Mouse (Mus musculus): ENCODE data around the gene St8sia4.

The St8sia4 gene

GRCm38 (mm10) chr1:95667435-95668252, at the start of gene St8sia4:
Gene St8sia4, minus strand, starts transcription at chr1:95667571.
- peak; percentile 21 to 68 for DNase-seq (ENCODE audit: low spot score in 2 of 2)

- no peak for DNase-seq (ENCODE audit: low spot score in 2 of 2)
Measured at GRCm38 (mm10) chr1:95709181-95709580, 41.8 kb upstream of the St8sia4 start.

GRCm38 (mm10) chr1:95699903-95700302, 32.5 kb upstream of the St8sia4 start:
- DNase-seq (ENCODE audit: low spot score in 2 of 2) = no peak

DNA sequence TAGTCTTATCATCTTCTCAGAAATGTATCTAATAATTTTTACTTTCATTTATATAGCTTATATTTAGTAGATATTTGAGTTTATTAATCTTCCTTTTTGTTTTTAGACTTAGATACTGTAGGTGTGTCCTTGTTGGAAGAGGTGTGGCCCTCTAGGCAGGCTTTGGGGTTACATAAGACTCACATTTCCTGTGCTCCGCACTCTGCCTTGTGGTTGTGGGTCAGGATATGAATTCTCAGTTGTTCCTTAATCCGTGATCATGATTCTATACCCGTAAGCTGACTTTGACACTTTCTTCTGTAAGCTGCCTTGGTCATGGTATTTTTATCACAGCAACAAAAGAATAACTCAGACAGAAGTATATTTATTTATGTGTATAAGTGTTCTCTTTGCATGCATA, 6.7 kb upstream of the St8sia4 start:
- DNase-seq (ENCODE audit: low spot score in 2 of 2) = no peak

DNA sequence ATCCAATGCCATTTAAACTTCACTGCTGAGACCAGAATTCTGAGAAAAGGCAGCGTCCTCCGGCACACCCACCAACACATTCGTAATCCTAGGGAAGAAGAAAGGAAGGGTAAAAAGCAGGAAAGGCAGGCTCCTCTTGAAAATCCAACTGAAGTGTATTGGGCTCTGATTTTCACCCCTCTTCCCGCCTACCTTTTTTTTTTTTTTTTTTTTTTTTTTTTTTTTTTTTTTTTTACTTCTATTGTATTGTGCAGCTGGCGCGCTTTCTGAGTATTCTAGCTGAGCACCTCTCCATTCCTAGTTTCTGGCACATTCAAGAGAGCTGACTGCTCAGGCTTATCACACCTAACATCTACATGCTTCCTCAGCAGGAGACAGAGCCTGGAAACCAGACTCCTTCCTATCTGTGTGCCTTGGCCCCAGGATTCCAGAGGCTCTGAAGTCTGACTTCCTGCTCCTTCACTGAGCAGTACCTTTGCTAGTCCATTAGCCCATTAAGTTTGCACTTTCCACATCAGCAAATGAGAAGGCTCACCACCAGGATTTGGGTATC, 958 bp upstream of the St8sia4 start:
- no peak for DNase-seq (ENCODE audit: low spot score in 2 of 2)

GRCm38 (mm10) chr1:95666541-95667320, 640 bp downstream of the St8sia4 start:
- DNase-seq (ENCODE audit: low spot score in 2 of 2) = no peak

DNA sequence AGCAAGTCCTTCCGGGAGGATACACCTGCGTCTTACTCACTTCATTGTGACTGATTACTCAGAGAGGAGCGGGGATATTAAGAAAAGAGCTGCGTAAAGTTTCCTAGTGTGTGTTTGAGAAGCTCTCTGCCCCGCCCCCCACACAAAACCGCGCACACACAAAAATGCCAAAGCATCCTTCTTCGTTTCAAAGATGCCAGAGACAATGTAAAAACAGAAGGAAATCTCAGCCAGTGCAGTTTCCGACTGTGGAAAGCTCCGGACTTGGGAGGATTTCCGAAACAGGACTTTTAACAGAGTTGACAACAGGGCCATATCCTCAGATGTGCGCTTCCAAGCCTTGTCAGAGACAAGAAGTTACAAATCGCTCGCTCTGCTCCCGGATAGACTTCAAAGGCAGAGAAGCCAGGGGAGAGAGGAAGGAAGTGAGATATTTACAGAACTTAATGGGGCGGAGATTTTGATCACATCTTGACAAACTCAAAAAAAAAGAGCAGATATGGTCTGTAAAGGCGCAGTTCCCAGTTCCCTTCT, 1.4 kb downstream of the St8sia4 start:
- no peak for DNase-seq (ENCODE audit: low spot score in 2 of 2)

DNA sequence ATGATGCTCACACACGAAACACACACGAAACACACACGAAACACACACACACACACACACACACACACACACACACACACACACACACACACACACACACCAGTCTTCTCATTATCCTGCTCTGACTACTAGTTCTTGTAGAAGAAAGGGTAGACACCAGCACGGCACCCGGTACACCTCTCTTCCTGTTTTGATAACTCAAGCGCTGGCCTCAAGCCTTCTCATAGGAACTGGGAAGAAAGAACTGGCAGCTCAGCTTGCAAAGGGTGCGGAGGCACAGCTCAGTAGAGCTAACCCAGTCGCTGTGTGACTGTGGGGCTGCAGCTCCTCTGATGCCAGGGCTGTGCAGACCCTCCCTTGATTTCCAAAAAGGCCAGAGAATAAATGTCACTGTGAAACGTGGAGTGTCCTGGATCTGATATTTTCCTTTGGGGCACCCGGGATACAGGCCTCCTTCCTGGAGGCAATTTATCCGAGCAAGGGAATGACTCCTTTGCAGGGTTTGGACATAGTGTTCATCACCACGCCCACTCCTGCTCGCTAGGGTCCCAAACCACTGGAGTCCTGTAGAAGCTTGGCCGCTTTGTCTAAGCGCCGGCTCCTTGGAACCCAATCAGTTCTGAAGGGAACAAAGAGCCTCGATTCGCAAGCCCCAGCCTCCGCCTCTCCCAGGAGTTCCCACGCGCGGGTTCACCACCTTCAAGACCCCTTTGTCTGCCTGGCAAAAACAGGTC, 2.2 kb downstream of the St8sia4 start:
- DNase-seq (ENCODE audit: low spot score in 2 of 2) = no peak

GRCm38 (mm10) chr1:95664321-95664825, 3.0 kb downstream of the St8sia4 start:
- no peak for DNase-seq (ENCODE audit: low spot score in 2 of 2)

GRCm38 (mm10) chr1:95657051-95657668, 10.2 kb downstream of the St8sia4 start:
- no peak for DNase-seq (ENCODE audit: low spot score in 2 of 2)

DNA sequence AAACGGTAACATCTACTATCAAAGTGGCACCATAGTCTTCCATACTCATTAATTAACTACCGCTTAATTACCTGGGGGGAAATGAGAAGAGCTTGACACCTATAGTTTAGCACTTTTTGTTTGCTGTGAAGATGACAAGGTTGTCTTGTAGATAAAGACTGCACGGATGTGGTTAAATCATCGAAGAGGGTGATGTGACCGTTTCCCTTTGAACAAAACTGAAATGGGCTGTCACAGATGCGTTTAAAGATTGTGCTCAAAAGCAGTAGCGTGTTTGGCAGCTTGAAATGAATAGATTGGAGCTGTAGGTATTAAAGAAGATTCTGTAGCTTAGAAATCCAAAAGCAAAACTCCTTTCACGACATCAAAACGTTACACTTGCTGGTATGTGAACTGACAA, 11.8 kb downstream of the St8sia4 start:
- no peak for DNase-seq (ENCODE audit: low spot score in 2 of 2)

DNA sequence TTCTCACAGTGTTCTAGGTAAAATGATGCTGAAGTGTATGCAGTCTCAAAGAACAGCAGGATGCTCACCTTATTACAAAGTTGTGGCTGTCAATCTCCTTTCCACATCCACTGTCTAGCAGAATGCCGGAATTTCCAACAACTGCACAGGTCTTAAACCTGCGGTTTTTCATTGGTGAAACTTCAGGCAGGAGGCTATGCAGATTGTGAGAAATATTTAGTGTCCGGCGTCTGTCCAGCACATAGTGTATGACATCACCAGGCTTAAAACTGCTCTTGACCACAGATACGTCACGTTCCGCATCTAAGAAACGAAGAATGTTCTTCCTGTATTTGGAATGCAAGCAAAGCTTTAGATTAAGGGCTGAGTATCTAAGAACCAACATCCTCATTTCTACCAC, 13.9 kb downstream of the St8sia4 start:
- DNase-seq (ENCODE audit: low spot score in 2 of 2) = no peak

GRCm38 (mm10) chr1:95644292-95644691, 23.1 kb downstream of the St8sia4 start:
- DNase-seq (ENCODE audit: low spot score in 2 of 2) = no peak

DNA sequence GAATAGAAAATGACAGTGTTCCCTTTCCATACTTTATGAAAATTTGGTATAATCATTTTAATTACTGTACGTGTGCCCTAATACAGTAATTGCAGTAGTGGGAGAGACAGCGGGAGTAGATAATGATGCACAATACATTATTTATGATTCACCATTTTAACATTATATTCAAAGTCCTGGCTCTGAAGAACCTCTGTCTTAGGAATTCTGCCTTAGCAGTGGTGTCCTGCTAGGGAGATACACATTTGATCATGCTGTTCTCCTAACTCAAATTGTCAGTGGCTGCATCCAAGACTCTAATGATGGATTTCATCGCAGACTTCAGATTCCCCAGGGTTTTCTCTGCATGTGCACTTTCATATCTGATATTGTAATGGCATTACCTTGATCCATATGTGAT, 28.4 kb downstream of the St8sia4 start:
- no peak for DNase-seq (ENCODE audit: low spot score in 2 of 2)

GRCm38 (mm10) chr1:95624376-95624775, 43.0 kb downstream of the St8sia4 start:
- no peak for DNase-seq (ENCODE audit: low spot score in 2 of 2)

GRCm38 (mm10) chr1:95618647-95619046, 48.7 kb downstream of the St8sia4 start:
- DNase-seq (ENCODE audit: low spot score in 2 of 2) = peak in 1 of 2 experiments; percentile 9

DNA sequence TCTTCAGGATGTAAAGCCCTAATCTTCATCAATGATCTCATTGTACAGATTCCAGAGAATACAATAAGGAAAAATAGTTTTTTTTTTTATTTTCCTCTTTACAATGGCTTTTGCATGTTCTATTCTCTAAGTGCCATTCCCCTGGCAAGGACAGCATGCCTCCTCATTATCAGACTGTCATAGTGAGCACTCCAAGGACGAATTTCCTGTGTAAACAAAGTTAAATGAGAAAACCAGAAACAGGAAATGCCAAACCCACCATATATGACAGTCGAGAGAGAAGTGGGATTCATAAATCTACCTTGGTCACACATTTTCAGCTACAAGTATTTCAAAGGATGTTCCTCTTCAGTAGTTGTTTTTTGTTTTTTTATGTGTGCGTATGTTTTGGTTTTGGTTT, 49.2 kb downstream of the St8sia4 start:
- DNase-seq (ENCODE audit: low spot score in 2 of 2) = no peak

DNA sequence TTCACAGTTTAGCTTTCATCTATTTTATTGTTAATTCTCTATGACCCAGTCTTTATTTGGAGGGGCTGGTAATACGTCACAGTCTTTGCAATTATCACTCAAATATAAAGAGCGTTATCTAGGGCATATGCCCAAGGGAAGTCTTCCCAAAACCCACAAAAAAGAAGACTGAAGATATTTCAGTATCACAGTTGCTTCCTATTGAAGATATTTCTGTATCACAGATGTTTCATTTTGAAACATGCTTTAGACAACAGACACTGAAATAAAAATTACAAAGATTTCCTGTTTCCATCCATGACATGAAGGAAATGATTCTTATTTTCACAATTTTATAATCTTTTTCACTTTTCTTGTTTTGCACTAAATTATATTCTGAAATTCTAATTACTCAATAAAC, 57.4 kb downstream of the St8sia4 start:
- no peak for DNase-seq (ENCODE audit: low spot score in 2 of 2)

DNA sequence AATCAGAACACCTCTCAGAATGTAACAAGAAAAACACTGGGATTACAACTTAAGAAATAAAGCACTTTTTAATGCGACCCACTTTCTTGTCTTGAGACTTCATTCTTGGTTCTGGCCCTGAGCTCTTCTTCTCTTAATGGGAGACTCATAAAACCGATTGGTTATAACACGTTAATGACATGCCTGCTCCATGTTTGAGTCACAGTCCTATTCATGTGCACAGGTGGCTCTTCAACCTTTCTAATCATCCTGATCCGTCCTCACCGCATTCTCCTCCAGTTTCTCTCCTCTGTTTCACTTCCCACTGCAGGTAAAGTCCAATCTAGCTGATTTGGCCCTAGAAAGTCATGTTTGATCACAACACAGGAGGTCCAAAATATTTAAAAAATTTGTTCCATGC, 58.3 kb downstream of the St8sia4 start:
- no peak for DNase-seq (ENCODE audit: low spot score in 2 of 2)

DNA sequence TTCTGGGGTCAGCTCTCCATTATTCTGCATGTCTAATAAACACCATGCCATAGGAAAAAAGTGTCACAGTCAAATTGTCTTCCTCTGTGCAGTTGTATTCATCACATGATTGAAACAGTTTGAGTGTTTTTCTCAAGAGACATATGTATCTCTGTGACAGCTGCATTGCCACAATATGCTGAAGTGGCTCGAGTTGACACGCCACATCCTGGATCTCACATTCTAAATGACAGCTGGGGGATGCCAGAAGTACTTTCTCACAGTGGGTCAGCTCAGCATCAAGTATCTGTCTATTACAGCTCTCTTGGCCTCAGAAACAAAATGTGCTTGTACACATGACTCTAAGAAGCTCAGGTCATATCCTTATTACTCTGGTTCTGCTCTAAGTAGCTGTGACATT, 61.9 kb downstream of the St8sia4 start:
- DNase-seq (ENCODE audit: low spot score in 2 of 2) = no peak

- DNase-seq (ENCODE audit: low spot score in 2 of 2) = no peak
Measured at GRCm38 (mm10) chr1:95598108-95598507, 69.3 kb downstream of the St8sia4 start.
